Mouse (Mus musculus) stomach, postnatal 0 days (tissue): ENCODE measurements around the gene Bclaf1.

Experiments
- CTCF ChIP-seq: IDR thresholded peaks from 2 replicates; pipeline ENCODE4 v1.5.1; 2016; ENCODE audit warnings: antibody characterized with exemption, low read depth, mild to moderate bottlenecking, moderate library complexity
- EP300 ChIP-seq: optimal IDR thresholded peaks from 2 replicates; pipeline ENCODE3; 2016; ENCODE audit warnings: antibody characterized with exemption

GRCm38 (mm10) chr10:20379071-20379735 lies 66.9 kb downstream of the Bclaf1 start:
- no peak for TF ChIP-seq CTCF
- TF ChIP-seq EP300: no peak
